Mouse (Mus musculus) lung, embryonic 16.5 days (tissue): Measurements from ENCODE around the gene Adgrb2. TPM values are rescaled to one million over a fixed set of nuclear protein-coding genes. Genes with fewer than 3 reads are reported as not detected.

Experiments used
- ATAC-seq: fragments of 200-750 bp; cut with Nextera tagmentation; 2 replicates; pipeline ENCODE4 v1.8.0; 2017; ENCODE audit warnings: low read depth, mild to moderate bottlenecking, moderate library complexity
- H3K27ac ChIP-seq: fragments of 300-500 bp; sonication (generic); 2 replicates; pipeline ENCODE4 v1.5.1; 2014; ENCODE audit warnings: mild to moderate bottlenecking, control low read depth, low read length
- H3K27me3 ChIP-seq: fragments of 300-500 bp; sonication (generic); 2 replicates; pipeline ENCODE4 v1.6.1; 2014; ENCODE audit warnings: low read depth, low read length, mixed read lengths; ENCODE audit not compliant: control insufficient read depth, insufficient read depth
- H3K36me3 ChIP-seq: fragments of 300-500 bp; sonication (generic); 2 replicates; pipeline ENCODE4 v1.6.1; 2014; ENCODE audit warnings: low read length; ENCODE audit not compliant: control insufficient read depth, insufficient read depth
- H3K4me1 ChIP-seq: fragments of 300-500 bp; sonication (generic); replicated peaks from 2 replicates; pipeline ENCODE4 v1.6.1; 2014; ENCODE audit warnings: low read length, mixed read lengths; ENCODE audit not compliant: control insufficient read depth, insufficient read depth
- H3K4me2 ChIP-seq: fragments of 300-500 bp; sonication (generic); 2 replicates; pipeline ENCODE4 v1.6.1; 2014; ENCODE audit warnings: low read depth, low read length, control low read depth
- H3K4me3 ChIP-seq: fragments of 300-500 bp; sonication (generic); 2 replicates; pipeline ENCODE4 v1.5.1; 2014; ENCODE audit warnings: mild to moderate bottlenecking, low read length, control low read depth
- H3K9ac ChIP-seq: fragments of 300-500 bp; sonication (generic); 2 replicates; pipeline ENCODE4 v1.6.1; 2014; ENCODE audit warnings: low read length, control low read depth
- H3K9me3 ChIP-seq: fragments of 300-500 bp; sonication (generic); 2 replicates; pipeline ENCODE4 v1.6.1; 2016; ENCODE audit warnings: low read length; ENCODE audit not compliant: control insufficient read depth
- WGBS: fragments of 180-500 bp; shearing (Covaris S2); extraction: QIAGEN DNeasy Blood & Tissue Kit; methylation state at CpG from one replicate; pipeline ENCODE4 v1.1.7; 2014; 5-methylcytosine and 5-hydroxymethylcytosine counted together
- polyA plus RNA-seq: library from polyadenylated mRNA; unstranded; fragments of >200 nt; fragmentation: Nextera tagmentation; extraction: Ambion mirVana; gene quantifications from 2 replicates; pipeline ENCODE4 v1.2.1, GENCODE M21; 2015

The Adgrb2 gene
- polyA plus RNA-seq: 0.40 and 1.0 TPM in 2 replicates

DNA sequence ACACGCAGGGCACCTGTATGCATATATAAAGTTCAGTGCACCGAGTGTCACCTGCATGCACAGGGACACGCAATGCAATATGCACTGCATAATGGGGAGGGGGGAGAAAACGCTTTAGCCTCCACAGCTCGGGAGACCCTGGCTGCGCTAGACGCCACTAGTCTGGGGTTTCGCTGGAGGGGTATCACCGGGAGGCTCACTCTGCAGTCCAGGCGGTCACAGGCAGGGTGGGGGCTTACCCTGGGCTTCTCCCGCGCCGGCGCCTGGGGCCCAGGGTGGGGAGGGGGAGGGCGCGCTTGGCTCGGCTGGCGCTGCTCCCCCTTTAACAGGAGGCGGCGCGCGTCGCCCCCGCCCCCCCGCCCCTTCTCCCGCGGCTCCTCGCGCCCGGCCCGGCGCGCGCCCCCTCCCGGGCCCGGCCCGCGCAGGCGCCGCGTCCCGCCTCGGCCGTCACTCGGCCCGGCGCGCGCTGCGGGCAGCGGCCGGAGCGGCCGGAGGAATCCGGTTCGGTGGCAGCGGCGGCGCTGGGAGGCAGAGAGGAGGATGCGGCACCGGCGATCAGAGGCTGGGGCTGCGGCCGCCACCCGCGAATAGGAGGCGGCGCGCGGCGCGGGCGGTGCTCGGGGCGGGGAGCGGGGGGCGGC is at the start of gene Adgrb2:
Gene Adgrb2, plus strand, starts transcription at position 450 of the 641 bp plus-strand sequence.
- ATAC-seq: peak; percentile 45; the same call in 1 of the 2 replicates
- Histone ChIP-seq H3K9me3 (no peaks in the 10 kb centered on the region), H3K27me3 (peaks cover 54% of the 10 kb centered on the region), H3K36me3 (no peaks in the 10 kb centered on the region), H3K4me1 (peaks cover 28% of the 10 kb centered on the region), H3K4me3 (peak within 1 kb of the TSS; percentile 66), H3K4me2 (peak within 1 kb of the TSS; percentile 98), H3K27ac (no peak within 1 kb of the TSS), H3K9ac (peak within 1 kb of the TSS; percentile 65)
- under 1% methylated on average over 23 of the region's 77 CpGs for WGBS

DNA sequence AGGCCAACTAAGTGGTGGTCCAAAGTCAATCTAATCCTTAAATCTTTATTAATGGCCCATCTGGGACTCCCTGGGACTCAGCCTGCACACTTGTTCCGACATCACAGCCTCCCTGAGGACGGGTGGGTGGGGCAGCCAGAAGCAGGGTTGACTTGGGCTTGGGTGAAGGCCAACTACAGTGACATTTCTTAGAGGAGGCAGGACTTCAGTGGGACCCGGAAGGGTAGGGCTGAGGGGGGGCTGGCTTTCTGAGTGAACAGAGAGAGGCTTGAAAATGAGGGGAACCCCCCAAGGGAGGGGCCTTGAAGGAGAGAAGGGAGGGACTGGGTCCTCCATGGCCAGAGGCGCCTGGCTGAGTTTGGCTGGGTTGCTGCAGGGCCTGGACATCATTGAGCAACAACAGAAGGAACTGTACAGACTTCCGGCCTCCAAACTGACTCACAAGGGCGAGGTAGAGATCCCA is 33.3 kb upstream of the Adgrb2 start:
- Histone ChIP-seq H3K27ac (no peak overlapping the region), H3K9ac (no peak overlapping the region), H3K4me1 (peaks cover 4% of the 10 kb centered on the region), H3K36me3 (no peaks in the 10 kb centered on the region), H3K4me2 (no peak overlapping the region), H3K9me3 (no peaks in the 10 kb centered on the region), H3K4me3 (no peak overlapping the region), H3K27me3 (no peaks in the 10 kb centered on the region; the same call in 1 of the 2 replicates)
- WGBS: 45% methylated on average over 6 of the region's 6 CpGs
- ATAC-seq: peak; percentile 67; the same call in 1 of the 2 replicates

DNA sequence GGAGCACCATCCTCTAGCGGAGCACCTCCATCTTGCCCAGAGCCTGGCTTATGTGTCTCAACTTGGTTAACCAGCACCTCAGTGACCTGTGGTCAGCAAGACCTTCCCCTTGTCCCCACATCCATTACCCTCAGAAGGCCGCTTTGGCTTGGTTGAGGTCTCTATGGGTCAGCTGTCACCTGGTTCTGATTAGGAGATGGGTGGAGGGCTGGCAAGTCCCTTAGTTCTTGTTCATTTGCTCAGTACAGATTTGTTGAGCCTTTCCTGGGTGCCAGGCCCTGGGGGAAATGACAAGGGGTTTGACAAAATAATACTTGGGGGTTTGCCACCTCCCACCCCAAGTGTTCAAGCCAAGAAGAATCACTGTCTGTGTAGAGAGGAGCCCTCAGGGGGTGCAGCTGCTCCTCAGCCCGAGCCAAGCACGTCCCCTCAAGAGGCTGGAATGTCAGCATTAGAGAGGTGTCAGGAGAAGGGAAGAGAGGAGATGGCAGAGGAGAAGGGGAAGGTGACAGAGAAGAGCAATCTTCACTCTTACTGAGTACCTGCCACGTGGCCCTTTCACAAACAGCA is 32.3 kb upstream of the Adgrb2 start:
- Histone ChIP-seq H3K27ac (no peak overlapping the region), H3K4me3 (no peak overlapping the region), H3K4me2 (no peak overlapping the region), H3K4me1 (peaks cover 4% of the 10 kb centered on the region), H3K9ac (no peak overlapping the region), H3K36me3 (no peaks in the 10 kb centered on the region), H3K27me3 (no peaks in the 10 kb centered on the region; the same call in 1 of the 2 replicates), H3K9me3 (no peaks in the 10 kb centered on the region)
- 37% methylated on average over 5 of the region's 5 CpGs for WGBS
- ATAC-seq: no peak; the same call in 1 of the 2 replicates

DNA sequence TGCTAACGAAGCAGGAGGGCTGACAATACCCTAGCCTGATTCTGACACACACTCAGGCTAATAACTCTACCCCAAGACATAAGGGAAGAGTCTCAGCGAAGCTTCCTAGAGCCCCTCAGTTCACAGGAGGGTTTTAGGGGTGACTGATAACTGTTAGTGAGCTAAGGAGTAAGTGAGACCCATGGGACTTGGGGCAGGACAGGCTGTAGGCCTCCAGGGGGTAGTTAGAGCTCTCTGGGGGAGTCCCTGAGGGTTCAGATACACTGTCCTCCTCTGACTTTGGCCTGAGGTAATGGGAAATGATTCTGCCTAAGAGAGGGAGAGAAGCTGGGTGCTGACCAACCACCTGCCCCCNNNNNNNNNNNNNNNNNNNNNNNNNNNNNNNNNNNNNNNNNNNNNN is 30.1 kb upstream of the Adgrb2 start:
- H3K4me1 ChIP-seq: peaks cover 4% of the 10 kb centered on the region
- H3K27ac ChIP-seq: no peak overlapping the region
- H3K4me2 ChIP-seq: no peak overlapping the region
- no peaks in the 10 kb centered on the region; the same call in 1 of the 2 replicates for H3K27me3 ChIP-seq
- H3K9ac ChIP-seq: no peak overlapping the region
- no peaks in the 10 kb centered on the region for H3K36me3 ChIP-seq
- WGBS: 65% methylated on average over 2 of the region's 2 CpGs
- H3K4me3 ChIP-seq: no peak overlapping the region
- ATAC-seq: no peak
- H3K9me3 ChIP-seq: no peaks in the 10 kb centered on the region

DNA sequence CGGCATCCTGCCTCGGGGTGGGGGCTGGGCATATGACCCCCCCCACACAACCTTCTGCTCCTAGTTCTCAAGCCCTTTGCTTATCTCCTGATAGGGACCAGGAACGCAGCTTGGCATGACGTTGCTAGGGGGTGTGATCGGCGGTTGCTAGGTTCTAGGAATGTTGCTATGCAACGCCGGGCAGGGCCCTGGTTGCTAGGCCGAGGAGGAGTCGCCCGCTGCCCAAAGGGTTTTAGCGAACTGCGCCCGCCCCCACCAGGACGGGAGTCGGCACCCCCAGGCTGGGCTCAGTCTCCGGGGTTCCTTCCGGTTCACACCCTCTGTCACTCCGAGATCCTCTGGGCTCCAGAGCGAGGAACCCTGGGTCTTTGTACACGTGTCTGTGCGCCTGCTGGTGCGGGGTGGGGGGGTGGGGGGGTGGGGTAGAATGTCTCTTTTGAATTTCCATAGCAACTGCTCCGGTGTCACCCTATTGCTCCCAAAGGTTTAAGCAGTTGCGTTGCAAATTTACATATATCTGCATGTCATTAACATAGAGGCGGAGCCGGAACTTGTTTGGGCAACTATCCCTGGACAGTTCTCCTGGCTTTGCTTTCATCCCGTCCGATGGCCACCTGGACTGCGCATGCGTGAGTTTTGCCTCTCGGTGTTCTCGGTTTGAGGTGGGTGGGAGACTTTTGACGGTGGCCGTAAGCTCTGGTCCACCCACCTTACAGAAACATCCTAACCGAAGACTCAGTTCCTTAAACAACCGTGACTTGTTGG is 24.3 kb upstream of the Adgrb2 start:
- Histone ChIP-seq H3K4me2 (peak overlapping the region; percentile 68), H3K4me1 (peaks cover 13% of the 10 kb centered on the region), H3K9me3 (no peaks in the 10 kb centered on the region), H3K36me3 (no peaks in the 10 kb centered on the region), H3K27ac (no peak overlapping the region), H3K4me3 (peak overlapping the region; percentile 44), H3K9ac (peak overlapping the region; percentile 44), H3K27me3 (peaks cover 8% of the 10 kb centered on the region)
- ATAC-seq: peak; percentile 88
- 1% methylated on average over 37 of the region's 37 CpGs for WGBS

DNA sequence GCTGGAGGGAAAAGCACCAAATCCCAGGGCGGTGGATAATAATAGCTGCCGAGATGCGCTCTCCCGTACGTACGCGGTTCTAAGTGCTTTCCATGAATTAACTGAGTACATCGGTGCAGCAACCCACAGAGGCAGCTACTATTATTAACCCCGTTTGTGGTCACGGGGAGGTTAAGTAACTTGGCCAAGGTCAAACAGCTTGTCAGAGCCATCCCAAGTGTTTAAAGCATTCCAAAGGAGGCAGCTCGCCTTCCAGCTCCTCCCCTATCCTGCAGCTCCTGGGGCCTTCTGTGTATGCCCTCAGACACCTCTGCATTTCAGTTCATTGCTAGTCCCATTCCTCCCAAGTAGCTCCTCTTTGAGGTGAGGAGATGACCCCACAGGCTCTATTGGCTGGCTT is 19.4 kb upstream of the Adgrb2 start:
- H3K27me3 ChIP-seq: peaks cover 8% of the 10 kb centered on the region
- H3K4me3 ChIP-seq: no peak overlapping the region

DNA sequence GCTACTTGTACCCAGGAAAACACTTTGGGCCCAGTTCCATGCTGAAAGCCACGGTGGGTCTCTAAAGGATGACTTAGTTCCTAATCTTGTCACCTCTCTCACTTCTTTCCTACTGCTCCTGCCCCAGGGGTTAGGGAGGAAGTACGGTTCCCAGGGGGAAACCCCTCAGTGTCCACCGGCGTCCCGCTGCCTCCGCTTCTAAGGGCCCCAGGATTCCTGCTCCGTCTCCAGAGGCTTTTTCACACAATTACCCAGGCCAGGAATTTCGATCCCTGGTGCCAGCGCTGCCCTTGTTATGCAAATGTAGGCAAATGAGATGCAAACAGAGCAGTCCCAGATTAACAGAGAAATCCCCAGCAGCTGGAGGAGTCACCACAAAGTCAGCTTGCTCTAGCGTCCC is 18.5 kb upstream of the Adgrb2 start:
- no peak for ATAC-seq
- Histone ChIP-seq H3K9me3 (no peaks in the 10 kb centered on the region), H3K27ac (no peak overlapping the region), H3K4me1 (no peaks in the 10 kb centered on the region), H3K27me3 (peaks cover 1% of the 10 kb centered on the region; the same call in 1 of the 2 replicates), H3K4me2 (no peak overlapping the region), H3K4me3 (no peak overlapping the region), H3K9ac (no peak overlapping the region), H3K36me3 (no peaks in the 10 kb centered on the region)
- 37% methylated on average over 10 of the region's 10 CpGs for WGBS

More for the DNA sequence above, 19.4 kb upstream of the Adgrb2 start:
- no peaks in the 10 kb centered on the region for H3K9me3 ChIP-seq
- peaks cover 6% of the 10 kb centered on the region for H3K4me1 ChIP-seq
- no peak for ATAC-seq
- WGBS: 54% methylated on average over 11 of the region's 11 CpGs
- no peaks in the 10 kb centered on the region for H3K36me3 ChIP-seq
- H3K9ac ChIP-seq: no peak overlapping the region
- H3K4me2 ChIP-seq: no peak overlapping the region
- no peak overlapping the region for H3K27ac ChIP-seq

DNA sequence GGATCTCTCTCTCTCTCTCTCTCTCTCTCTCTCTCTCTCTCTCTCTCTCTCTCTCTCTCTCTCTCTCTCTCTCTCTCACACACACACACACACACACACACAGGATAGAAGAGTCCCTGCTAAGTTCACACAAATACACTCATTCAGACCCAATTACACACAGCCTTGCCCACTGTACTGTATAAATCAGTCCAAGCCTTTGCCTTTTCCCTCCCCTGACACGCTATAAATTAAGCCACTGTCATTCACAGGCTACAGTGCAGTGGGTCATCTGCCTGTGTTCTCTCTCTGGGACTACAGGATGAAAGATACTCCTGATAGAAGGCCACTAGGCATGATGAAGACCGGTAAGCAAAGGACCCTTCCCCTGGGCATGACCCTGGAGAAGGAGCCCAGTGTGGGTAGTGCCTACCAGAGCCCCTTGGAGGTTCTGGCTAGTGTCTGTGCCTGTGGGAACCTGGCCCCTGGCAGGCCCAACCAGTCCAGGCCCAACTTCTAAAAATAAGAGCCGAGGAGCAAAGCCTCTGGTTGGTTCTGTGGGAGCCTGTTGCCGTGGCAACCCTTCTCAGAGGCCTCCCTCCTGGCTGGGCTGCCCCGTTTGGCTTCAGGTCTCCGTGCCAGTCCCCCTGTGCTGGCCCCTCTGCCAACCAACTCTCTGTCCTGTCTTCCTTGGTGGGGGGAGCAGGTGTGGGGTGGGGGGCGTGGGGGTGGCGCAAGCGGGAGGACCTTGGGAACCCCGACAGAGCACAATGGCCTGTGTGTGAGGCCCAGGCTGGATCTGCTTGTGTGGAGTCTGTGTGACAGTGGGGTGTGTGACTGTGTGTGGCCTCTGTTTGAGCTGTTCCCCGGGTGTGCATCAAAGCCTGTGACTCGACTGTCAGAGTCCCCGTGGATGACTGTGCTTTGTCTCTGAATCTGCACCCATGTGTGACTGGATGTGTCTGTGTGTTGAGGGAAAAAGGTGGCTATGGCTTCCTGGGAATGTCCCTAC is 17.4 kb upstream of the Adgrb2 start:
- H3K4me3 ChIP-seq: no peak overlapping the region
- 45% methylated on average over 13 of the region's 13 CpGs for WGBS
- H3K4me2 ChIP-seq: no peak overlapping the region
- H3K27ac ChIP-seq: no peak overlapping the region
- H3K9me3 ChIP-seq: no peaks in the 10 kb centered on the region
- no peaks in the 10 kb centered on the region for H3K36me3 ChIP-seq
- no peak overlapping the region for H3K9ac ChIP-seq
- H3K4me1 ChIP-seq: no peaks in the 10 kb centered on the region
- ATAC-seq: 0 out of 2 replicates have a peak, but pooled peaks have one; percentile 12
- H3K27me3 ChIP-seq: no peaks in the 10 kb centered on the region; the same call in 1 of the 2 replicates
